Mouse (Mus musculus): ENCODE data around the gene Farsb.

The Farsb gene

GRCm38 (mm10) chr1:78420271-78420670 lies 68.4 kb downstream of the Farsb start:
- no peak for DNase-seq (ENCODE audit: low read depth, low spot score)

GRCm38 (mm10) chr1:78419593-78419992 lies 69.1 kb downstream of the Farsb start:
- no peak for DNase-seq (ENCODE audit: low read depth, low spot score)

- no peak for DNase-seq (ENCODE audit: low read depth, low spot score)
Measured at GRCm38 (mm10) chr1:78417154-78417911, 71.4 kb downstream of the Farsb start.

- DNase-seq (ENCODE audit: low read depth, low spot score) = no peak
Measured at GRCm38 (mm10) chr1:78414421-78414820, 74.3 kb downstream of the Farsb start.

- DNase-seq (ENCODE audit: low read depth, low spot score) = no peak
Measured at GRCm38 (mm10) chr1:78412668-78413067, 76.0 kb downstream of the Farsb start.

GRCm38 (mm10) chr1:78409396-78409795 lies 79.3 kb downstream of the Farsb start:
- no peak for DNase-seq (ENCODE audit: low read depth, low spot score)

GRCm38 (mm10) chr1:78401413-78401812 lies 87.3 kb downstream of the Farsb start:
- no peak for DNase-seq (ENCODE audit: low read depth, low spot score)

- no peak for DNase-seq (ENCODE audit: low read depth, low spot score)
Measured at GRCm38 (mm10) chr1:78399755-78400154, 88.9 kb downstream of the Farsb start.

GRCm38 (mm10) chr1:78396320-78396913 lies 92.3 kb downstream of the Farsb start:
- no peak for DNase-seq (ENCODE audit: low read depth, low spot score)

GRCm38 (mm10) chr1:78395737-78396136 lies 93.0 kb downstream of the Farsb start:
- no peak for DNase-seq (ENCODE audit: low read depth, low spot score)

- DNase-seq (ENCODE audit: low read depth, low spot score) = no peak
Measured at GRCm38 (mm10) chr1:78395191-78395735, 93.4 kb downstream of the Farsb start.

GRCm38 (mm10) chr1:78388848-78389247 lies 99.8 kb downstream of the Farsb start:
- no peak for DNase-seq (ENCODE audit: low read depth, low spot score)

- DNase-seq (ENCODE audit: low read depth, low spot score) = no peak
Measured at GRCm38 (mm10) chr1:78387854-78388253, 100.8 kb downstream of the Farsb start.

GRCm38 (mm10) chr1:78380950-78381349 lies 107.7 kb downstream of the Farsb start:
- DNase-seq (ENCODE audit: low read depth, low spot score) = no peak

- no peak for DNase-seq (ENCODE audit: low read depth, low spot score)
Measured at GRCm38 (mm10) chr1:78375058-78375457, 113.6 kb downstream of the Farsb start.

- DNase-seq (ENCODE audit: low read depth, low spot score) = no peak
Measured at GRCm38 (mm10) chr1:78373836-78374235, 114.9 kb downstream of the Farsb start.

- DNase-seq (ENCODE audit: low read depth, low spot score) = no peak
Measured at GRCm38 (mm10) chr1:78372316-78372715, 116.4 kb downstream of the Farsb start.

GRCm38 (mm10) chr1:78371569-78372236 lies 117.0 kb downstream of the Farsb start:
- DNase-seq (ENCODE audit: low read depth, low spot score) = no peak

- no peak for DNase-seq (ENCODE audit: low read depth, low spot score)
Measured at GRCm38 (mm10) chr1:78370121-78370520, 118.6 kb downstream of the Farsb start.
